Mouse (Mus musculus) midbrain, postnatal 0 days (tissue): ENCODE results near the gene Foxo4. TPM values are rescaled to one million over a fixed set of nuclear protein-coding genes. Genes with fewer than 3 reads are reported as not detected.

Experiments used
- ATAC-seq: fragments of 200-750 bp; cut with Nextera tagmentation; 2 replicates; pipeline ENCODE4 v1.8.0; 2017; ENCODE audit warnings: moderate number of reproducible peaks, mild to moderate bottlenecking, moderate TSS enrichment, moderate library complexity; ENCODE audit not compliant: low FRiP score
- DNase-seq: peaks from one replicate; pipeline ENCODE4 v3.0.0-alpha.2; 2015; ENCODE audit warnings: low spot score
- H3K27ac ChIP-seq: fragments of 300-500 bp; sonication (generic); 2 replicates; pipeline ENCODE4 v1.5.1; 2014; ENCODE audit warnings: low read depth, mild to moderate bottlenecking, low read length, mixed read lengths
- H3K27me3 ChIP-seq: fragments of 300-500 bp; sonication (generic); 2 replicates; pipeline ENCODE4 v1.6.1; 2014; ENCODE audit warnings: low read length, control low read depth, mixed read lengths; ENCODE audit not compliant: insufficient read depth
- H3K36me3 ChIP-seq: fragments of 300-500 bp; sonication (generic); 2 replicates; pipeline ENCODE4 v1.6.1; 2014; ENCODE audit warnings: low read length, control low read depth, mixed read lengths; ENCODE audit not compliant: insufficient read depth
- H3K4me1 ChIP-seq: fragments of 300-500 bp; sonication (generic); 2 replicates; pipeline ENCODE4 v1.6.1; 2014; ENCODE audit warnings: mild to moderate bottlenecking, control low read depth, antibody characterized with exemption, low read length, mixed read lengths; ENCODE audit not compliant: insufficient read depth
- H3K4me2 ChIP-seq: fragments of 300-500 bp; sonication (generic); 2 replicates; pipeline ENCODE4 v1.6.1; 2014; ENCODE audit warnings: low read depth, mild to moderate bottlenecking, low read length, mixed read lengths; ENCODE audit not compliant: poor library complexity, severe bottlenecking
- H3K4me3 ChIP-seq: fragments of 300-500 bp; sonication (generic); 2 replicates; pipeline ENCODE4 v1.5.1; 2014; ENCODE audit warnings: low read depth, mild to moderate bottlenecking, low read length, moderate library complexity
- H3K9ac ChIP-seq: fragments of 300-500 bp; sonication (generic); replicated peaks from 2 replicates; pipeline ENCODE4 v1.6.1; 2014; ENCODE audit warnings: mild to moderate bottlenecking, low read length, moderate library complexity, mixed read lengths; ENCODE audit not compliant: poor library complexity, severe bottlenecking
- H3K9me3 ChIP-seq: fragments of 300-500 bp; sonication (generic); 2 replicates; pipeline ENCODE4 v1.6.1; 2016; ENCODE audit warnings: low read length, control low read depth
- CTCF ChIP-seq: IDR thresholded peaks from 2 replicates; pipeline ENCODE4 v1.5.1; 2016; ENCODE audit warnings: antibody characterized with exemption, mild to moderate bottlenecking
- WGBS: fragments of 180-500 bp; shearing (Covaris S2); extraction: QIAGEN DNeasy Blood & Tissue Kit; methylation state at CpG from one replicate; pipeline ENCODE4 v1.1.7; 2014; 5-methylcytosine and 5-hydroxymethylcytosine counted together
- polyA plus RNA-seq: library from polyadenylated mRNA; unstranded; fragments of >200 nt; fragmentation: Nextera tagmentation; extraction: Ambion mirVana; gene quantifications from 2 replicates; pipeline ENCODE4 v1.2.1, GENCODE M21; 2015
- total RNA-seq: library from RNA; depleted of rRNA; stranded (reverse); fragments of >200 nt; gene quantifications from 2 replicates; pipeline ENCODE4 v1.2.3, GENCODE M21; 2014

Foxo4 gene
- total and polyA plus RNA-seq, 2 experiments from 2014 or later: 0.65 to 9.8 TPM

GRCm38 (mm10) chrX:101273410-101273809, 19.1 kb downstream of the Foxo4 start:
- 24% methylated on average over 6 of the region's 6 CpGs for WGBS
- H3K4me3 ChIP-seq: peak overlapping the region; percentile 46
- H3K9me3 ChIP-seq: no peaks in the 10 kb centered on the region
- H3K27me3 ChIP-seq: no peaks in the 10 kb centered on the region
- H3K9ac ChIP-seq: 0 out of 2 replicates have a peak overlapping the region, but pooled peaks have one; percentile 54
- ATAC-seq: peak; percentile 11; the same call in 1 of the 2 replicates
- no peak for DNase-seq
- TF ChIP-seq CTCF: no peak
- peak overlapping the region; percentile 50 for H3K4me2 ChIP-seq
- H3K27ac ChIP-seq: peak overlapping the region; percentile 68; the same call in 1 of the 2 replicates
- no peaks in the 10 kb centered on the region; the same call in 1 of the 2 replicates for H3K36me3 ChIP-seq
- H3K4me1 ChIP-seq: no peaks in the 10 kb centered on the region

GRCm38 (mm10) chrX:101273875-101274738, 19.8 kb downstream of the Foxo4 start, which contains the start of gene Med12:
Gene Med12, plus strand, starts transcription at chrX:101274030.
- WGBS: 27% methylated on average over 52 of the region's 54 CpGs
- no peak for TF ChIP-seq CTCF
- DNase-seq (peak; percentile 91), ATAC-seq (peak; percentile 96)
- H3K4me3 ChIP-seq: peak within 1 kb of the TSS; percentile 46
- H3K9me3 ChIP-seq: no peaks in the 10 kb centered on the region
- no peaks in the 10 kb centered on the region for H3K4me1 ChIP-seq
- H3K36me3 ChIP-seq: no peaks in the 10 kb centered on the region; the same call in 1 of the 2 replicates
- H3K9ac ChIP-seq: peak within 1 kb of the TSS; percentile 54
- peak within 1 kb of the TSS; percentile 68 for H3K27ac ChIP-seq
- no peaks in the 10 kb centered on the region for H3K27me3 ChIP-seq
- H3K4me2 ChIP-seq: peak within 1 kb of the TSS; percentile 50

GRCm38 (mm10) chrX:101282813-101283212, 28.5 kb downstream of the Foxo4 start:
- no peaks in the 10 kb centered on the region for H3K4me1 ChIP-seq
- no peaks in the 10 kb centered on the region for H3K27me3 ChIP-seq
- TF ChIP-seq CTCF: no peak
- WGBS: 82% methylated on average over 6 of the region's 6 CpGs
- no peak for ATAC-seq
- H3K9me3 ChIP-seq: no peaks in the 10 kb centered on the region
- DNase-seq: no peak
- H3K36me3 ChIP-seq: peaks cover 15% of the 10 kb centered on the region
- no peak overlapping the region for H3K4me3 ChIP-seq
- no peak overlapping the region for H3K4me2 ChIP-seq
- no peak overlapping the region for H3K9ac ChIP-seq
- H3K27ac ChIP-seq: no peak overlapping the region

GRCm38 (mm10) chrX:101285534-101285933, 31.2 kb downstream of the Foxo4 start:
- DNase-seq: peak; percentile 44
- Histone ChIP-seq H3K27me3 (no peaks in the 10 kb centered on the region), H3K27ac (no peak overlapping the region), H3K4me2 (no peak overlapping the region), H3K4me3 (no peak overlapping the region), H3K9me3 (no peaks in the 10 kb centered on the region), H3K4me1 (no peaks in the 10 kb centered on the region), H3K9ac (no peak overlapping the region), H3K36me3 (peaks cover 22% of the 10 kb centered on the region)
- WGBS: 31% methylated on average over 6 of the region's 6 CpGs
- TF ChIP-seq CTCF: peak; percentile 81
- ATAC-seq: peak; percentile 47; the same call in 1 of the 2 replicates

DNA sequence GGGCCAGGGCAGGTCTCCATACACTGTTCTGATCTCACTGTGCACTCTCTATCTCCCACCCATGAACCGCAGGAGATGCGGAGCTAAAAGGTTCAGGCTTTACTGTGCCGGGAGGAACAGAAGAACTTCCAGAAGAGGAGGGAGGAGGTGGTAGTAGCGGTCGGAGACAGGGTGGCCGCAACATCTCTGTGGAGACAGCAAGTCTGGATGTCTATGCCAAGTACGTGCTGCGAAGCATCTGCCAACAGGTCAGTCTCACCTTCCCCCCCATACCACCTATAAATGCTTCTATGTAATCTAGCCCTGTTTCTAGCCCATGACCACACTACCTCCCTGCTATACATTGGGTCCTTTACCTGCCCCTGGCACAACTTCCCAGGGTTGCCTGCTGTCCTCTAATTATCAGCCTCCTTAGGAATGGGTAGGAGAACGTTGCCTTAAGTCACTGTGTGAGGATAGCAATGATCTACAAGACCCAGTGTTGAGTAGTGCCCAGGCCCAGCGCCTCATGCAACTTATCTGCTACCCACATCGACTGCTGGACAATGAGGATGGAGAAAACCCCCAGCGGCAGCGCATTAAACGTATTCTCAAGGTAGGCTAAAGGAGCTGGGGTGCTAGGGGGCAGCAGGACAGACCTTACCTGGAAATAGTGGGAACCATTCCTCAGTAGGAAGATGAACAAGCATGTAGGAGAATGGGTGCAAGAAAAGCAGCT, 31.8 kb downstream of the Foxo4 start:
- no peak overlapping the region for H3K9ac ChIP-seq
- TF ChIP-seq CTCF: no peak
- no peak overlapping the region for H3K27ac ChIP-seq
- no peak for DNase-seq
- H3K36me3 ChIP-seq: peaks cover 21% of the 10 kb centered on the region
- H3K4me3 ChIP-seq: no peak overlapping the region
- H3K4me2 ChIP-seq: no peak overlapping the region
- H3K9me3 ChIP-seq: no peaks in the 10 kb centered on the region
- no peak for ATAC-seq
- H3K4me1 ChIP-seq: no peaks in the 10 kb centered on the region
- H3K27me3 ChIP-seq: no peaks in the 10 kb centered on the region
- 94% methylated on average over 11 of the region's 14 CpGs for WGBS
